Mouse (Mus musculus) macrophage (primary cell): Measurements from ENCODE around the gene Bcl2. TPM values are rescaled to one million over a fixed set of nuclear protein-coding genes. Genes with fewer than 3 reads are reported as not detected.

Experiments
- polyA plus RNA-seq: library from polyadenylated mRNA; stranded (reverse); fragments of 250-400 nt; gene quantifications from 3 replicates; pipeline ENCODE4 v1.2.4, GENCODE M21; 2018; ENCODE audit warnings: inconsistent platforms

The Bcl2 gene
- polyA plus RNA-seq, 1 experiment from 2014 or later = 3.0 TPM

Other genes with a start within 250 kb of the Bcl2 start
- 2.6 to 3.9 TPM (median 3.1 TPM) in 3 replicates for gene Kdsr, start 45.5 kb upstream of the Bcl2 start, polyA plus RNA-seq
- 90.5 to 143 TPM (median 103 TPM) in 3 replicates for gene Vps4b, start 82.5 kb upstream of the Bcl2 start, polyA plus RNA-seq
- gene Serpinb5, start 146.9 kb upstream of the Bcl2 start, polyA plus RNA-seq = not detected in 3 replicates
- gene Serpinb12, start 220.2 kb upstream of the Bcl2 start, polyA plus RNA-seq = 0.10 to 0.56 TPM in 2 of 3 replicates, not detected in the other